Mouse (Mus musculus): ENCODE measurements around the gene Foxd1.

GRCm38 (mm10) chr13:98336205-98336604 is 17.8 kb upstream of the Foxd1 start:
- TF ChIP-seq POLR2A (IDR thresholded peaks at IDR 0.05; ENCODE audit: insufficient read length, low read depth) = no peak
- TF ChIP-seq USF1 (IDR thresholded peaks at IDR 0.05; ENCODE audit: low read depth) = no peak
- no peak for TF ChIP-seq CEBPB (IDR thresholded peaks at IDR 0.05; ENCODE audit: insufficient read depth, poor library complexity, severe bottlenecking)
- TF ChIP-seq SRF (IDR thresholded peaks at IDR 0.05; ENCODE audit: control insufficient read depth, insufficient read length, low read depth) = no peak
- TF ChIP-seq MAX (IDR thresholded peaks at IDR 0.05; ENCODE audit: low read depth) = no peak
- no peak for TF ChIP-seq MYOD1 (IDR thresholded peaks at IDR 0.05; ENCODE audit: control insufficient read depth in 1 of 3, insufficient read length in 2 of 3, low read depth in 2 of 3)
- no peak for TF ChIP-seq TCF12 (IDR thresholded peaks at IDR 0.05; ENCODE audit: insufficient read depth, poor library complexity, severe bottlenecking)

Data from myocyte (in vitro differentiated cells).